Mouse (Mus musculus) heart, postnatal 10 days (tissue): ENCODE measurements around the gene Synpo2l. TPM values are rescaled to one million over a fixed set of nuclear protein-coding genes. Genes with fewer than 3 reads are reported as not detected.
"Not testable (repeated sequence)": the region's sequence is repeated elsewhere in the genome, so short reads cannot be mapped to it uniquely, and the experiment has no call there.

Experiments
- DNase-seq, 2 experiments: peaks; one replicate each; pipeline ENCODE4 v3.0.0; 2021
- intact Hi-C: fragments of 180-260 bp; cut with DNase I; formaldehyde crosslinking; loops from one replicate; pipeline ENCODE4 v1.15.1; 2025
- total RNA-seq, 2 experiments: library from RNA; stranded (reverse); gene quantifications; 2 replicates each; pipeline ENCODE4 v1.2.3; 2021

The Synpo2l gene
- 100 to 1,000 TPM; 164 to 213 TPM for total RNA-seq

DNA sequence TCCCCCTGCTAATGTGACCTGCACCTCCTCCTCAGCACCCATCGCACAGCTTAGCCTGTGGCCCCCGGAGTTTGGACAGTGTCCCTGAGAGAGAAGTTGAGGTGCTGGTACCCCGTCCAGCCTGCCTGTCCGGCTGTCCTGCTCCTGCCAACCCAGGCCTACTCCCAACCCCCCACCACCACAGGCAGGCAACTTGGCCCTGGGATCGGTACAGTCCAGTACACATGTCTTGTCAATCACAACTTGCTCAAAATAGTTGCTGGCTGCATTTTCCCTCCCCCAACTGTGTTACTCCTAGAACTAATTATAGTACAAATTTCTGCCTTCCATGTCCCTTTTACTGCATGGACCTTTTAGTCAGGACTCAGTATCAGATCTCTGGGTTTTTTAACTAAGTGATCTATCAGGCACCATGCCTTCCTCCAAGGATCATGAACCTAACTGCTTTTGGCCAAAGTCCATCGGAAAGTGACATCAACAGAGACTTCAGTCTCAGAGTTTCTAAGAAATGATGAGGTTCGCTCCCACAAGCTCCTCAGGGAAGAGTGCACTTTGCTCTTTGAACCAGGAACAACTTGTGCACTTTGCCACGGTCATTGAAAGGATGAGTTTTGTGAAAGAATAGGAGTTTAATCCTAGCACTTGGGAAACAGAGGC is at the start of gene Synpo2l:
TSS of gene Synpo2l (minus strand) at position 201 of the 657 bp plus-strand sequence.
- intact Hi-C loops, result loop anchor here (10.0 kb wide), 1 partner anchor 273 kb away; the partner anchor contains the start of gene Mrps16
- peak; percentile 81 to 86 for DNase-seq

DNA sequence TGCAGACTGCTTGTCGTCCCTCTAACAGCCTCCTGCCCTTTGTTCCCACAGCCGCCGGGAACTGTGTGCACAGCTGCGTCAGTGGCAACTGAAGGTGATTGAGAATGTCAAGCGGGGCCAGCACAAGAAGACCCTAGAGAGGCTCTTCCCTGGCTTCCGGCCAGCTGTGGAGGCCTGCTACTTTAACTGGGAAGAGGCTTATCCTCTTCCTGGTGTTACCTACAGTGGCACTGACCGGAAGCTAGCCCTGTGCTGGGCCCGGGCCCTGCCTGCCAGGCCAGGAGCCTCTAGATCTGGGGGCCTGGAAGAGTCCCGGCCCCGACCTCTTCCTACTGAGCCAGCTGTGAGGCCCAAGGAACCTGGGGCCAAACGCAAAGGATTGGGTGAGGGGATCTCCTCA is 45.7 kb upstream of the Synpo2l start:
- intact Hi-C loops, result no loop called here
- no peak for DNase-seq

DNA sequence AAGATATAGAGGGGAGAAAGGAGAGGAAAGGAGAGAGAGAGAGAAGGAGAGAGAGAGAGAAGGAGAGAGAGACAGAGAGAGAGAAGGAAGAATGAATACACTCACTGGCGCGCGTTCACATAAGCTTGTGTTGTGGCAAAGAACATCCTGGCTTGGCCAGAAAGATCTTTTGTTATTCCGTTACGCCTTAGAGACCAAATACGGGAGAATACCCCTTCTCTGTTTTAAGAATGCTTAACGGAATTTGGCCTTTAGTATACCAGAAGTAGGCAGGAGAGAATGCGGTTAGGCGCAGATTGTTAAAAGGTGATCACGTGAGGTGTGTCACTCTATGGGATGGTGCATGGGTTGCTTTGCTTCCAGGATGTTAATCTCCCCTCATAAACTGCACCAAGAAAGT is 40.1 kb upstream of the Synpo2l start:
- DNase-seq, result no peak
- intact Hi-C loops, result no loop called here

DNA sequence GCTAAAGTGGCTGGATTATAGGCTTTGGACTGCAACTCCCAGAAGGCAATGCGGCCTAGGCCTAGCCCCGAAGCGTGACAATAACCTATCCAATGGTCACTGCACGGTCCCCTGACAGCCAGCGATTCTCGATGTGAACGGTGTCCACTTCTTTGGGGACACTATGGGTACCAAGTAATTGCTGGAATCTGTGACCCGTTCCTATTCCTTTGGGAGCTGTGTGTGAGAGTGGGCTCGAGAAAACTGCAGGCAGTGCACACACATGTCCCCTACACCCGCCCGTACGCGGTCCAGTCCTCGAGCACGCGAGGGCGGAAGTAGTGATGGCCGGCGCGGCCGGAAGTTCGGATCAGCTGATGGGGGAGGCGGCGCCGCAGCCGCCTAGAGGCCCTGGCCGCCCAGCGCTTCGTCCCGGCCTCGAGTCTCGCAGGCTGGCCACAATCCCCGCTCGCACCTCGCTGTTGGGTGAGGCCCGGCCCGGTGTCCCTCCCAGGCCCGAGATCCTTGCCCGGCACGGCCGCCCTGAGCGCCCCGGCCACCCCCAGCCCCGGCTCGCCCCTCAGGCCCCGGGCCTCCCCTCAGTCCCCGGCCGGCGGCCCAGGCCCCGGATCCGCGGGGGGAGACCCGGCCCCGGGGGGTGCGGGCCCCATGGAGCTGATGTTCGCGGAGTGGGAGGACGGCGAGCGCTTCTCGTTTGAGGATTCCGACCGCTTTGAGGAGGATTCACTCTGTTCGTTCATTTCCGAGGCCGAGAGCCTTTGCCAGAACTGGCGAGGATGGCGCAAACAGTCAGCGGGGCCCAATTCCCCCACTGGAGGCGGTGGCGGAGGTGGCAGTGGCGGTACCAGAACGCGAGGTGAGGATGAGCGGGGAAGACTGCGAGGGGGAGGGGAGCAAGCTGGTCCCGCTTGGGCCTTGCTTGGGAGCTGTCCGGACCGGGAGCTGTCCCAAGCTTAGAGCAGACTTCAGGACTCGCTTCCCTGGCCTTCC is 39.3 kb upstream of the Synpo2l start, which contains the start of gene Zswim8:
TSS of gene Zswim8 (plus strand) at position 352 of the 990 bp plus-strand sequence.
- peak; percentile 93 for DNase-seq
- intact Hi-C loops, result no loop called here

DNA sequence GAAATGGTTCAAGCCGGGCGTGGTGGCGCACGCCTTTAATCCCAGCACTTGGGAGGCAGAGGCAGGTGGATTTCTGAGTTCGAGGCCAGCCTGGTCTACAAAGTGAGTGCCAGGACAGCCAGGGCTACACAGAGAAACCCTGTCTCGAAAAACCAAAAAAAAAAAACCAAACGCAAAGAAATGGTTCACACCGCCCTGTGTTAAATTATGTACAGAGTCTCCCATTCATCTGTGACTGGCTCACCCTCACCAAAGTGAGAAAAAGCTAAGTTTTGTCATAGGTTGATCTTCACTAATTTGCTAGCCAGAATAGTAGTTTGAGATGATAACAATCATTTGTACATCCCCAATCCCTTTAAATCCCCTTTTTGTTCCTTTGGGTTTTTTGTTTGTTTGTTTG is 35.3 kb upstream of the Synpo2l start:
- DNase-seq, intact Hi-C loops: not testable (repeated sequence)

DNA sequence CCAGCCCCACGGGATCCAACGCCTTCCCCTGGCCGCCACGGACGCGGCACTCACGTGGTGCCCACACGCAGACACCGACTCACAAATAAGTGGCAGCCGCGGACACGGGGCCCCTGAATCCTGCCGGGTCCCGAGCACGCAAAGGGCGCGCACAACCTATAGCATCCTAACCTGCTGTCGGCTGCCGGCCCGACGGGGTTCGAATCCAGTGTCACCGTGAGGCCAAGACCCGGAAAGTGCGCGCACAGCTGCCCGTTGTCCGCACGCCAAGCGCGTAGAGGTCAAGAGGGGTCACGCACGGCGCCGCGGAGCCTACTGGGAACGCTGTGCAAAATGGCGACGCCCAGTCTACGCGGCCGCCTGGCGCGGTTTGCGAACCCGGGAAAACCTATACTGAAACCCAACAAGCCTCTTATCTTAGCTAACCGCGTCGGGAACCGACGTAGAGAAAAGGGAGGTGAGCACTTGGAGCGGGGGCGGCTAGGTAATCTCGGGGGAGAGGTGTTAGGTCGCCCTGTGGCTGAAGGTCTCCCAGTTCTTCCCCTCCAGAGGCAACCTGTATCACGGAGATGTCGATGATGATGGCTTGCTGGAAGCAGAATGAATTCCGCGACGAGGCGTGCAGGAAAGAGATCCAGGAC is 34.7 kb upstream of the Synpo2l start, which contains the start of gene Chchd1:
TSS of gene Chchd1 (plus strand) at position 266 of the 641 bp plus-strand sequence.
- intact Hi-C loops, result no loop called here
- peak; percentile 95 to 98 for DNase-seq

DNA sequence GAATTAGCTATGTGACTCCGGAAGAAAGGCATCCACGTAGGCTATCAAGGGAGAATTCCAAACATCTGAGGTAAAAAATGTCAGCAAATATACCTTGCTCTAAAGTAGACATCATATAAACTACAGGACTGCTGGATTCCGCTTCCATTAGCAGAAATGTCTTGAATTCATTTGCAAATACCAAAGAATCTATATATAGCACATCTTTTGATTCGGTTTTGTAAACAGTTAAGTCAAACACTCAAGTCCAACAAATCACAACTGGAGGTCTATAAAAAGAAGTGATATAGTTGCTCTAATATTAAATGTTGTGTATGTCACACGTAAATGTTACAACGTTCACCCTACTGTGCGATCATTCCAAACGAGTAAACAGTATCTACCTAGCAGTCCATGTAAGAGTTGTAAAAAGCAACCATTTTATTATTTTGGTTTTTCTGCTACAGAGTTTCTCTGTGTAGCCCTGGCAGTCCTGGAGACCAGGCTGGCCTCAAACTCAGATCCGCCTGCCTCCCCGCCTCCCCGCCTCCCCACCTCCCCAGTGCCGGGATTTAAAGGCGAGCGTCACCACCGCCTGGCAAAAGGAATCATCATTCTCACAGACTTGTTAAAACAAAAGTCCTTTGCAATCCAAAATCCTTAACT is 34.1 kb upstream of the Synpo2l start:
- no peak for DNase-seq
- intact Hi-C loops, result no loop called here

DNA sequence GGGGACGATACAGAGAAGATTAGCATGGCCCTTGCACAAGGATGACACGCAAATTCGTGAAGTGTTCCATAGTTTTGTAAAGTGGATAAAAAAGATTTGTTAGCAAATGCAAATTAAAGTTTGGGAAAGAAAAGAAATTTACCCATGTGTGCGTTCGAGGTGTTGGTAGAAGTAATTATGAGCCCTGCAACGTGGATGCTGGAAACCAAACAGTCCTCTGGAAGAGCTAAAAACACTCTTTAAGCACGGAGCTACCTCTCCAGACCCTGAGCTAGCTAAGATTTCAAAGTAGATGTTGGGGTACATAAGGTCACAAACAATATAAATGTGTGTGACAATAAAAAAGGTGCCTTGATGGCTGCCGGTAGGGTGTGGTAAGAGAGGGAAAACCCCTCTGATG is 33.4 kb upstream of the Synpo2l start:
- intact Hi-C loops, result no loop called here

DNA sequence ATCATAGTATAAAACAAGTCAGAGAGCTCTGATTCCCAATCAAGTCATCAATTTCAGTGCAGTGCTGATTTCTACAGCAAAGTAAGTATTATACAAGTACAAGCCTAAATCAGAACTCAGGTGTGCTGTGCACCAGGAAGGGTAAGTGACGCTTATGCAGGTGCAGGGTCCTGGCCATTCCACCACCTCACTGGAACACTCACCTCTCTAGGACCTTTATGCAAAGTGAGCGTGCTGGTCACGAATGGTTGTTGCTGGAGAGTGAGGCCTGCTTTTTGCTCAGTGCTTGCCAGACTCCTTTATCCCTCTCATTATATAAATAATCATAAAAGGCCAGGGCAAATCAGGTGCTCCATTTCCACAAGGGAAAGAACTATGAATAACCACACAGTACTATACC is 32.2 kb upstream of the Synpo2l start:
- no peak for DNase-seq
- intact Hi-C loops, result no loop called here

More for the DNA sequence above, 33.4 kb upstream of the Synpo2l start:
- DNase-seq, result no peak

DNA sequence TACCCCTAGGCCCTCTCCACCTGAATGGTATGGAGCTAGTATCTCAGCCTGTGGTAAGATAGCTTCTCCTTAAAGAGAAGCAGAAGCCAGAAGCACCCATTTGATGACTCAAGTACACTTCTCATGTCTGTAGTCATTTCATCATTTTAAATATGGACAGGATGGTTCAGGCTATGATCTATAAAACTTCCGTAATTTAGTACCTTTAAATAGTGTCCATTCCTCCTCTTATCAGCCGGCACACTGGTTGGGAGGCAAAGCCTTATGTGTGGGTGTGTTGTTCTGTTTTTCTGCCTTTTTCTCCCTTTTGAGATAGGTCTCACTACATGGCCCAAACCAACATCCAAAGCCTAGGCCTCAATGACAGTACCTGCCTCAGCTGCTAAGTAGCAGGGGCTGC is 30.4 kb upstream of the Synpo2l start:
- no peak for DNase-seq
- intact Hi-C loops, result loop anchor here (5.0 kb wide), 1 partner anchor 99 kb away; no protein-coding TSS in a partner anchor

DNA sequence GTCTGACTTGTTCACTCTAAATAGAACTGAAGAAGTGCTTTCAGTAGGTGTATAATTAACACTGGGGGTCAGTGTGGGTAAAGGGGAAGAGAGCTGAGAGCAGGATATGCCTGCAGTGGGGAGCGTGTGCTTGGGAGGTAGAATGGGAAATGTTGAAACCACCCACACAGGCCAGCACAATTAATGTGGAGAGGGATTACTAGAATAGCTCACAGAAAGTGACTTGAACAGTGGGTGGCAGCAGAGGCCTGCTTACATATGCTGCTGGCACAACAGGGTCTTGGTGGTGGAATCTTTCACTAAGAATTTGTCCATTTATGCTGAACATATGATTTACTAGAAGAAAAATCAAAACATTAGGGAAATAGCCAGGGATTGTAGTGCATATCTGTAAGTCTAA is 28.8 kb upstream of the Synpo2l start:
- intact Hi-C loops, result loop anchor here (5.0 kb wide), 1 partner anchor 100 kb away; no protein-coding TSS in a partner anchor
- DNase-seq, result peak; percentile 69 to 73

DNA sequence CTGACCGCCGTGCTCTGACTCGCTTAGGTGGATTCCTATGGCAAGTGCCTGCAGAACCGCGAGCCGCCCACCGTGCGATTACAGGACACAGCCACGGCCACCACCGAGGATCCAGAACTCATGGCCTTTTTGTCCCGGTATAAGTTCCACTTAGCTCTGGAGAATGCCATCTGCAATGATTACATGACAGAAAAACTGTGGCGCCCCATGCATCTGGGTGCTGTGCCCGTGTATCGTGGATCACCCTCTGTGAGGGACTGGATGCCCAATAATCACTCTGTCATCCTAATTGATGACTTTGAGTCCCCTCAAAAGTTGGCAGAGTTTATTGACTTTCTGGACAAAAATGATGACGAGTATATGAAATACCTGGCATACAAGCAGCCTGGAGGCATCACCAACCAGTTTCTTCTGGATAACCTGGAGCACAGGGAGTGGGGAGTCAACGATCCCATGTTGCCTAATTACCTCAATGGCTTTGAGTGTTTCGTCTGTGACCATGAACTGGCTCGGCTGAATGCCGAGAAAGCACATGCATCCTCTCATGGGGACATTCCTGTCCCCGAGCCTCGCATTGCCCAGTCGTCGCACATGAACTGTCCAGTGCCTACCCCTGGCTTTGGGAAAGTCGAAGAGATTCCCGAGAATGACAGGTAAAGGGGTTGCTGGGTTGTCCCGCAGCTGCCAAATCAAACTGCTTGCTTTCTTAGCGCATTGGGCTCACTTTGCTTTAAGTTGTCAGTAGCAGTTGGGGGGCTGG is 27.8 kb upstream of the Synpo2l start:
- DNase-seq, result peak; percentile 46 to 56
- intact Hi-C loops, result loop anchor here (5.0 kb wide), 1 partner anchor 101 kb away; no protein-coding TSS in a partner anchor

DNA sequence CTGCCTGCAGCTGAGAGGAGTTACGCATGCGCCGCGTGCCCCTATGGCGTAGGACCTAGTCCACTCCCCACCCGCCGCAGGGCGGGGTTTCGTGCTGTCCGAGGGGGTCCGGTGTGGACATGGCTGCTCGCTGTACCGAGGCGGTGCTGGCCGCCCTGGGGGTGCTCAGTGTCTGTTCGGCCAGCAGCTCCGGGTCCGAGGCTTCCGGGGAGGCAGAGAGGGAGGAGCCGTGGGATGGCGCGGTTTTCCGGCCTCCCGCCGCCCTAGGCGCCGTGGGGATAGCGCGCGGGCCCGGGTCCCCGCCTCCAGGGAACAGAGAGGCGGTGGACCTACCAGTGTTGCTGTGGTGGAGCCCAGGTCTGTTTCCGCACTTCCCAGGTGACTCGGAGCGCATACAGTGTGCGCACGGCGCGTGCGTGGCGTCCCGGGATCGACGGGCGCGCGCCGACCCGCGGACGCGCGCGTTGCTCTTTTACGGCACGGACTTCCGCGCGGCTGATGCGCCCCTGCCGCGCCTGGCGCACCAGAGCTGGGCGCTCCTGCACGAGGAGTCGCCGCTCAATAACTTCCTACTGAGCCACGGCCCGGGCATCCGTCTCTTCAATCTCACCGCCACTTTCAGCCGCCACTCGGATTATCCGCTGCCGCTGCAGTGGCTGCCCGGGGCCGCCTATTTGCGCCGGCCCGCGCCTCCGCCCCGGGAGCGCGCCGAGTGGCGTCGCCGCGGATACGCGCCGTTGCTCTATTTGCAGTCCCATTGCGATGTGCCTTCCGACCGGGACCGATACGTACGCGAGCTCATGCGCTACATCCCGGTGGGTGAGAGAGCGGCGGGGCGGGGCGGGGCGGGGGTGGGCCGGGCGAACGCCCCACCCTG is 27.0 kb upstream of the Synpo2l start, which contains the start of gene Fut11:
TSS of gene Fut11 (plus strand) at position 85 of the 877 bp plus-strand sequence.
- intact Hi-C loops, result loop anchor here (5.0 kb wide), 1 partner anchor 102 kb away; no protein-coding TSS in a partner anchor
- peak; percentile 90 to 92 for DNase-seq

DNA sequence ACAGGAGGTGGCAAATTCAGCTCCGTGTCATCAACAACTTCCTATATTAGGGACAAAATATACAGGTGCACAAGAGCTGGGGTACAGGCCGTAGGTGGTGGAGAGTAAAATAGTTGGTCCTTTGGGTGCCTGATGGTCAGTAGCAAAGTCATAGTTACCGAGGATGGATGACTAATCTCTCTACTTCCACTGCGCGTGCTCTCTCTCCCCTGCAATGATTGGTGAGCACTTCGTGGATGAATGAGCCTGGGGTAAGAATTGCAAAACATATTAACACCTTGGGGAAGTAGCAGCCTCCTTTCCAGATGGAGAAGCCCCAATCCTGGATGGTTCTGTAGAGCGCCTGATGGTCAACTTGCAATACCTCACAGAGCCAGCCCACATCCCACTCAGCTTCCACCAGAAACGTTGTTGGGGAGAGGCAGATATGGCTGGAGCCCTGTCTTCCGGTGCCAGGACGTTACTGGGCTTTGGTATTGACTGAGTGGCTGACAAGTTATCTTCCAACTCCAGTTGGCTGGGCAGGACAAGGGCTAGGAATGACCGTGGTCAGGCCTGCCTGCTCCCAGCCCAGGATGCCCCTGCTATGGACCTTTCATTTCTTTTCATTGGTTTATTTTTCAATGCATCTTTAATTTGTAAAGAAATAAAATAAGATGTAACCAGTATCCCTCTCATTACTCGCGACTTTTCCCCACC is 26.2 kb upstream of the Synpo2l start:
- intact Hi-C loops, result no loop called here
- DNase-seq, result no peak

DNA sequence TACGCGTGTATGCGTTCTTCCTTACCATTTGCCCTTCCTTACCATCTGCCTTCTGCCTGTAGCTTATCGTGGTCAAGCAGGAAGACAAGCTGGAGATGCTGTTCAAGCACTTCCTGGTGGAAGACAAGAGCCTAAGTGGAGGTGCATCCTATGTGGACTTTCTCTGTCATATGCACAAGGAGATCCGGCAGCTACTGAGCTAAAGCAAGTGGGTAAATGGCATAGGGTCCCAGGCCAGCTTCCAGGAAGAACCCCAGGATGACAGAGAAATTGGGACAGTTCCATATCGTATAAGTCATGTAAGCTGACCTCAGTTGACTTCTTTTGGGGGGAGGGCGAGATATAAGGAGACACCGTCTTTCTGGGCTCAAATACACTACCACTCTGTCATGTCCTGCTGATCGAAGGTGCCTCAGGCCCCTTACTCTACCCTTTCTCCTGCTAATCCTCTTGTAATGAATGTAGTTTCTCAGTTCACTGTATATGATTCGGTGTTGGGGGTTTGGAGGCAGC is 25.5 kb upstream of the Synpo2l start:
- intact Hi-C loops, result no loop called here
- DNase-seq, result no peak

DNA sequence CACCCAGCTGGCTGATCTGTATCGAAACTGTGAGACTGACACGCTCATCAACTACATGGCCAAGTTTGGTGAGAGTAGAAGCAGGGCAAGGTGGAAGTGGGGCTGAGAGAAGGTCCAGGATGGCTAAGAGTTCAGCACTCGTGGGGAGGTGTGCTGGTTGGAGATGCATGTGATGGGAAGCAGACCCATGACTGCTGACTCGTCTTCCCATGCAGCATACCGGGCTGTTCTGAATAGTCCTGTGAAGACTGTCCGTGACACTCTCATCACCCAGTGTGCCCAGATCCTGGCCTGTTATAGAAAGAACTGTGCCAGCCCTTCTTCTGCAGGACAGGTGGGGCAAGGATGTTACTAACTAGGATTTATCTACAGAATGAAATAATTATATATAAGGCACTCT is 23.6 kb upstream of the Synpo2l start:
- intact Hi-C loops, result no loop called here
- no peak for DNase-seq

DNA sequence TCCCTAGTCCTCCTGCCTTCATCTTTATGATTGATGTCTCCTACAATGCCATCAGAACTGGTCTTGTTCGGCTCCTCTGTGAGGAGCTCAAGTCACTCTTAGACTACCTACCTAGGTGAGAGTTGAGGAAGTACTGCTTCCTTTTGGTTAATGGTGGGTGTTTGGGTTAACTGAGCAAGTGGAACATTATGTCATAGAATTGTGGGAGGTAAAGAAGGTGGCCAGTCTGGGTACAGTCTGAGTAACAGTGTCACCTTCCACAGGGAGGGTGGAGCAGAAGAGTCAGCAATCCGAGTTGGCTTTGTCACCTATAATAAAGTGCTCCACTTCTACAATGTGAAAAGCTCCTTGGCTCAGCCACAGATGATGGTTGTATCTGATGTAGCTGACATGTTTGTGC is 20.9 kb upstream of the Synpo2l start:
- intact Hi-C loops, result no loop called here
- DNase-seq, result no peak

DNA sequence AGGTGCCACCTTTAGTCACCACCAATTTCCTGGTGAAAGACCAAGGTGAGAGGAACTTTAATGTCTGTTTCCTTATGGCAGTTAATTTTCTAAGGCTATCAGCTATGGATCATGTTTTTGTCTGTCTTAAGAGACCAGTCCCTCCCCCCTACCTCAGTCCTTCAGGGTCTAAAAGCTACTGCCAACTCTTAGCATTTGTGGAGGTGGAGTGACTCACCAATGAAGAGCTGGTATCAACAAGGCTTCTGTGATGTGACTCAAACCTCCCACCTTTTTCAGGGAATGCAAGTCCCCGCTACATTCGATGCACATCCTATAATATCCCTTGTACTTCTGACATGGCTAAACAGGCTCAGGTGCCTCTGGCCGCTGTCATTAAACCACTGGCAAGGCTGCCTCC is 18.4 kb upstream of the Synpo2l start:
- intact Hi-C loops, result no loop called here
- DNase-seq, result no peak
